Mouse (Mus musculus): Measurements from ENCODE around the gene Rab1a. TPM values are rescaled to one million over a fixed set of nuclear protein-coding genes. Genes with fewer than 3 reads are reported as not detected.

Rab1a gene
- total and polyA plus RNA-seq, 2 experiments from 2014 or later = 55.8 to 226 TPM

DNA sequence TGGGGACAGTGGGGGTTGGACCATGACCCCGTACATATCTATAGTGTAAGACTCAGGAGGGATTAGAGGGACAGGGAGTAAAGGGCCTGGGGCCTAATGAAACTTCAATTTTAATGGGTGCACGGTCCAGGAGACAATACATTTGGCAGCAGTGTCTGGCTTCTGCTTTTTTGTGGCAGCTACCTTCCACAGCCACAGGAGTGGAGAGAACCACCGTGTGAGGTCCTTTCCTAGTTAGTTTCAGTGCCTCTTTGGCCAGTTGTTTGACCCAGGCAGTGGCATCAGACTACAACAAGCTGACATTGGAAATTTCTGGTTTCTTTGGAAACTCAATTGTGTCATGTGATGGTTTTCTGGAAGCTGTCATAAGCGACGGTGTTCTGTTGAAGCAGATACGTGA, 68.7 kb downstream of the Rab1a start:
- H3K27me3 ChIP-seq (ENCODE audit: control insufficient read depth, insufficient read depth, low read length) = no peaks in the 10 kb centered on the region
- no peaks in the 10 kb centered on the region for H3K9me3 ChIP-seq (replicated peaks; ENCODE audit: control insufficient read depth, low read length)
- no peaks in the 10 kb centered on the region for H3K36me3 ChIP-seq (replicated peaks; ENCODE audit: control insufficient read depth, insufficient read depth, low read length)
- TF ChIP-seq CTCF (IDR thresholded peaks at IDR 0.05; ENCODE audit: low read depth) = no peak
- no peak for TF ChIP-seq EP300 (IDR thresholded peaks at IDR 0.05; ENCODE audit: low read depth)
- 62% methylated on average over 6 of the region's 6 CpGs for WGBS
- H3K4me1 ChIP-seq (ENCODE audit: control insufficient read depth, insufficient read depth) = no peaks in the 10 kb centered on the region
- ATAC-seq (ENCODE audit: insufficient read depth, low read depth) (no peak), DNase-seq (ENCODE audit: low spot score) (no peak)
- no peak overlapping the region for H3K9ac ChIP-seq (replicated peaks; ENCODE audit: low read depth, low read length)
- no peak overlapping the region for H3K4me3 ChIP-seq (ENCODE audit: low read depth, low read length)
- H3K4me2 ChIP-seq (ENCODE audit: low read depth, low read length) = no peak overlapping the region
- H3K27ac ChIP-seq (ENCODE audit: low read depth) = no peak overlapping the region

DNA sequence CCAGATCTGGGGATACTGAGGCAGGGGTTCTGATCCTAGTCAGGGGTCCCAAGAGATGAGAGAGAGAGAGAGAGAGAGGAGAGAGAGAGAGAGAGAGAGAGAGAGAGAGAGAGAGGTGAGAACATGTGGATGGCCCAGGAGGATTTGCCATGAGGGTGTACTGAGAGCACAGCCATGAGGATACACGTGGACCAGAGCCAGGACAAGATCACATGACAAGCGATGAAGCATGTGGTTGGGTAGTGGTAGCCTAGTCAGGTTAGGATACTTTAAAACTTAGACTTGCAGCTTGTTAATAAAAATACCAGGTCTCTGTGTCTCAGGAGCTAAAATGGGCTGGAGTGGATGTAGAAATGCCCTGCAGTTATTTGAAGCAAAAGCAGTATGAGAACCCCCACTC, 74.7 kb downstream of the Rab1a start:
- no peak overlapping the region for H3K27ac ChIP-seq (ENCODE audit: low read depth)
- no peak for ATAC-seq (ENCODE audit: insufficient read depth, low read depth)
- TF ChIP-seq EP300 (IDR thresholded peaks at IDR 0.05; ENCODE audit: low read depth) (no peak), CTCF (IDR thresholded peaks at IDR 0.05; ENCODE audit: low read depth) (no peak)
- no peak overlapping the region for H3K4me3 ChIP-seq (ENCODE audit: low read depth, low read length)
- H3K9me3 ChIP-seq (replicated peaks; ENCODE audit: control insufficient read depth, low read length) = no peaks in the 10 kb centered on the region
- peaks cover 4% of the 10 kb centered on the region; the same call in 1 of the 2 replicates for H3K4me1 ChIP-seq (ENCODE audit: control insufficient read depth, insufficient read depth)
- WGBS = 55% methylated on average over 2 of the region's 2 CpGs
- H3K4me2 ChIP-seq (ENCODE audit: low read depth, low read length) = no peak overlapping the region
- no peak for DNase-seq (ENCODE audit: low spot score)
- H3K36me3 ChIP-seq (replicated peaks; ENCODE audit: control insufficient read depth, insufficient read depth, low read length) = no peaks in the 10 kb centered on the region
- H3K27me3 ChIP-seq (ENCODE audit: control insufficient read depth, insufficient read depth, low read length) = no peaks in the 10 kb centered on the region
- H3K9ac ChIP-seq (replicated peaks; ENCODE audit: low read depth, low read length) = no peak overlapping the region

Other genes starting within 250 kb of the Rab1a start
- 18.4 and 25.2 TPM in 2 replicates for gene Actr2, start 88.5 kb upstream of the Rab1a start, total RNA-seq (2014; rRNA removed; ENCODE audit: low replicate concordance)
- 58.8 and 59.7 TPM in 2 replicates for gene Actr2, start 88.5 kb upstream of the Rab1a start, polyA plus RNA-seq (2015; fragmentation: Nextera tagmentation; extraction: Ambion mirVana)
- gene Cep68, start 48.0 kb downstream of the Rab1a start, total RNA-seq (2014; rRNA removed; ENCODE audit: low replicate concordance) = 53.8 and 56.2 TPM in 2 replicates
- gene Cep68, start 48.0 kb downstream of the Rab1a start, polyA plus RNA-seq (2015; fragmentation: Nextera tagmentation; extraction: Ambion mirVana) = 20.3 and 21.0 TPM in 2 replicates
- 6.4 and 11.0 TPM in 2 replicates for gene Slc1a4, start 131.3 kb downstream of the Rab1a start, total RNA-seq (2014; rRNA removed; ENCODE audit: low replicate concordance)
- gene Slc1a4, start 131.3 kb downstream of the Rab1a start, polyA plus RNA-seq (2015; fragmentation: Nextera tagmentation; extraction: Ambion mirVana) = 2.4 and 2.7 TPM in 2 replicates